ENCODE assay signal across 10 mouse cellular contexts in genomic region chr2:59629829-59630228, GRCm38 (mm10). TPM values are rescaled to one million over a fixed set of nuclear protein-coding genes. Genes with fewer than 3 reads are reported as not detected.
DNase-seq lines count a peak whose midpoint lies in the region; ATAC-seq and TF ChIP-seq lines count a peak whose summit lies in the region.
"Had no signal": no experiment of that assay in that cellular context is flagged by ENCODE, and none has a peak within 500 bp of the region (broad histone marks: within the 10 kb centered on the region; RNA-seq: fewer than 3 reads in every experiment).

No protein-coding gene starts in this region.

- WGBS in limb, embryonic 12.5 days: 70% methylated on average over 4 of the region's 4 CpGs
- WGBS in limb, embryonic 10.5 days: 90% methylated on average over 4 of the region's 4 CpGs
- 90% methylated on average over 4 of the region's 4 CpGs for WGBS in midbrain, embryonic 13.5 days

- no peak overlapping the region for H3K9ac ChIP-seq in limb, embryonic 12.5 days (replicated peaks)
- peak overlapping the region; percentile 36; the same call in 1 of the 2 replicates for H3K9ac ChIP-seq in ES-Bruce4 (ENCODE audit: low read depth, poor library complexity, severe bottlenecking)
- H3K9ac ChIP-seq in midbrain, embryonic 13.5 days (replicated peaks): no peak overlapping the region
- H3K9ac ChIP-seq: lung, embryonic 15.5 days had no signal

- no peak for DNase-seq in limb, embryonic 10.5 days (ENCODE audit: low spot score)
- no peak for DNase-seq in right cerebral cortex, postnatal 10 days (ENCODE audit: low spot score in 2 of 2)
- DNase-seq: cerebellum, postnatal 10 days had no signal

- peaks cover 4% of the 10 kb centered on the region; the same call in 1 of the 2 replicates for H3K9me3 ChIP-seq in limb, embryonic 12.5 days
- H3K9me3 ChIP-seq in limb, embryonic 10.5 days (replicated peaks): no peaks in the 10 kb centered on the region
- H3K9me3 ChIP-seq in ES-Bruce4 (replicated peaks; ENCODE audit: control insufficient read depth, insufficient read depth, low read length, poor library complexity, severe bottlenecking): peaks cover 2% of the 10 kb centered on the region
- H3K9me3 ChIP-seq in midbrain, embryonic 13.5 days: no peaks in the 10 kb centered on the region; the same call in 1 of the 2 replicates
- H3K9me3 ChIP-seq: lung, embryonic 15.5 days had no signal

- 0 out of 2 replicates have a peak overlapping the region, but pooled peaks have one; percentile 8 for H3K27ac ChIP-seq in limb, embryonic 12.5 days
- H3K27ac ChIP-seq in limb, embryonic 10.5 days: no peak overlapping the region
- peak overlapping the region; percentile 89 for H3K27ac ChIP-seq in ES-Bruce4 (ENCODE audit: insufficient read depth, low read length)
- peak overlapping the region; percentile 59; the same call in 1 of the 2 replicates for H3K27ac ChIP-seq in embryonic fibroblast, embryonic 13.5 days (ENCODE audit: insufficient read depth, low read length)
- no peak overlapping the region for H3K27ac ChIP-seq in midbrain, embryonic 13.5 days

- H3K27me3 ChIP-seq in limb, embryonic 12.5 days: no peaks in the 10 kb centered on the region
- no peaks in the 10 kb centered on the region for H3K27me3 ChIP-seq in limb, embryonic 10.5 days (ENCODE audit: low read depth, poor library complexity, severe bottlenecking)
- H3K27me3 ChIP-seq in ES-Bruce4 (ENCODE audit: control insufficient read depth, insufficient read depth, low read length, poor library complexity, severe bottlenecking): no peaks in the 10 kb centered on the region
- H3K27me3 ChIP-seq in myocyte (ENCODE audit: control insufficient read depth, insufficient read depth, insufficient read length): no peaks in the 10 kb centered on the region
- no peaks in the 10 kb centered on the region for H3K27me3 ChIP-seq in midbrain, embryonic 13.5 days
- H3K27me3 ChIP-seq: lung, embryonic 15.5 days had no signal

- TF ChIP-seq POLR2A in ES-Bruce4 (IDR thresholded peaks at IDR 0.05; ENCODE audit: insufficient read depth, low read length) (no peak), myocyte (IDR thresholded peaks at IDR 0.05; ENCODE audit: insufficient read length, low read depth) (no peak)
- no peak for TF ChIP-seq POLR2A in embryonic fibroblast, embryonic 13.5 days (IDR thresholded peaks at IDR 0.05; ENCODE audit: low read depth, low read length)

- H3K36me3 ChIP-seq in limb, embryonic 12.5 days: peaks cover 6% of the 10 kb centered on the region; the same call in 1 of the 2 replicates
- H3K36me3 ChIP-seq in limb, embryonic 10.5 days: peaks cover 21% of the 10 kb centered on the region
- H3K36me3 ChIP-seq in ES-Bruce4 (ENCODE audit: control insufficient read depth, insufficient read depth, low read length, poor library complexity, severe bottlenecking) (no peaks in the 10 kb centered on the region), myocyte (ENCODE audit: control insufficient read depth, insufficient read depth) (no peaks in the 10 kb centered on the region)
- no peaks in the 10 kb centered on the region for H3K36me3 ChIP-seq in midbrain, embryonic 13.5 days
- H3K36me3 ChIP-seq: lung, embryonic 15.5 days had no signal

- H3K4me1 ChIP-seq in limb, embryonic 12.5 days (replicated peaks): peaks cover 68% of the 10 kb centered on the region
- H3K4me1 ChIP-seq in limb, embryonic 10.5 days: peaks cover 55% of the 10 kb centered on the region
- peaks cover 5% of the 10 kb centered on the region for H3K4me1 ChIP-seq in ES-Bruce4 (ENCODE audit: control insufficient read depth, insufficient read depth, low read length)
- peaks cover 47% of the 10 kb centered on the region for H3K4me1 ChIP-seq in embryonic fibroblast, embryonic 13.5 days (ENCODE audit: control insufficient read depth, insufficient read depth, low read length)
- no peaks in the 10 kb centered on the region for H3K4me1 ChIP-seq in midbrain, embryonic 13.5 days (replicated peaks)

- H3ac ChIP-seq in myocyte (ENCODE audit: control insufficient read depth, insufficient read length): no peak overlapping the region

- H3K4me3 ChIP-seq in limb, embryonic 12.5 days (replicated peaks): no peak overlapping the region
- H3K4me3 ChIP-seq in limb, embryonic 10.5 days: no peak overlapping the region
- H3K4me3 ChIP-seq in ES-Bruce4 (ENCODE audit: low read depth, low read length): peak overlapping the region; percentile 43
- H3K4me3 ChIP-seq in embryonic fibroblast, embryonic 13.5 days (ENCODE audit: insufficient read depth, low read length): no peak overlapping the region
- H3K4me3 ChIP-seq in myocyte: no peak overlapping the region
- no peak overlapping the region for H3K4me3 ChIP-seq in midbrain, embryonic 13.5 days (replicated peaks)
- H3K4me3 ChIP-seq: lung, embryonic 15.5 days had no signal

- peak; percentile 60; the same call in 1 of the 2 replicates for TF ChIP-seq EP300 in ES-Bruce4 (IDR thresholded peaks at IDR 0.05; ENCODE audit: insufficient read depth, low read depth, low read length)

- no peak for TF ChIP-seq CTCF in ES-Bruce4 (IDR thresholded peaks at IDR 0.05; ENCODE audit: low read depth, low read length)
- no peak for TF ChIP-seq CTCF in embryonic fibroblast, embryonic 13.5 days (IDR thresholded peaks at IDR 0.05; ENCODE audit: borderline replicate concordance, insufficient read depth, low read length)

- no peak overlapping the region for H3K4me2 ChIP-seq in limb, embryonic 12.5 days
- H3K4me2 ChIP-seq in myocyte (ENCODE audit: low read depth): peak overlapping the region; percentile 65
- no peak overlapping the region for H3K4me2 ChIP-seq in midbrain, embryonic 13.5 days (replicated peaks)
- H3K4me2 ChIP-seq: lung, embryonic 15.5 days had no signal

- peaks cover 98% of the 10 kb centered on the region for H3K79me2 ChIP-seq in myocyte (ENCODE audit: control insufficient read depth, insufficient read depth)

- no peak for ATAC-seq in limb, embryonic 12.5 days (ENCODE audit: insufficient number of reproducible peaks, insufficient read depth, low FRiP score, low TSS enrichment, low read depth)
- ATAC-seq in erythroblast, adult 5-6 weeks (replicated peaks; ENCODE audit: low FRiP score, poor library complexity, severe bottlenecking): no peak
- no peak for ATAC-seq in midbrain, embryonic 13.5 days

TF ChIP-seq in myocyte, 11 proteins besides CTCF, POLR2A, EP300 and RAD21:
- TF ChIP-seq POLR2AphosphoS2 (IDR thresholded peaks at IDR 0.05; ENCODE audit: insufficient read length, low read depth) (no peak), SRF (IDR thresholded peaks at IDR 0.05; ENCODE audit: control insufficient read depth, insufficient read length, low read depth) (no peak), REST (IDR thresholded peaks at IDR 0.05; ENCODE audit: insufficient read depth, insufficient read length) (no peak), MAX (IDR thresholded peaks at IDR 0.05; ENCODE audit: low read depth) (peak; percentile 10), MYOD1 (IDR thresholded peaks at IDR 0.05; ENCODE audit: control insufficient read depth in 1 of 3, insufficient read length in 2 of 3, low read depth in 2 of 3) (peak in 2 of 3 experiments; percentile 73 to 88), CEBPB (IDR thresholded peaks at IDR 0.05; ENCODE audit: insufficient read depth, poor library complexity, severe bottlenecking) (no peak), TCF12 (IDR thresholded peaks at IDR 0.05; ENCODE audit: insufficient read depth, poor library complexity, severe bottlenecking) (peak; percentile 64), MYOG (IDR thresholded peaks at IDR 0.05; ENCODE audit: control insufficient read depth in 1 of 3, insufficient read depth in 1 of 3, insufficient read length in 2 of 3, low read depth in 2 of 3) (peak; percentile 21 to 92 (median 72)), TCF3 (IDR thresholded peaks at IDR 0.05; ENCODE audit: insufficient read length, low read depth) (peak; percentile 45), USF1 (IDR thresholded peaks at IDR 0.05; ENCODE audit: low read depth) (no peak), E2F4 (IDR thresholded peaks at IDR 0.05; ENCODE audit: insufficient read depth) (no peak)

RNA-seq across cellular contexts. Expression of gene Tanc1, which starts 18.0 kb away (rescaled TPM):
- 60.7 and 70.6 TPM in 2 replicates for polyA plus RNA-seq in limb, embryonic 12.5 days (2016; fragmentation: Nextera tagmentation; extraction: Ambion mirVana)
- polyA plus RNA-seq in limb, embryonic 10.5 days (2016; fragmentation: Nextera tagmentation; extraction: Ambion mirVana): 65.4 and 85.4 TPM in 2 replicates
- polyA plus RNA-seq in ES-Bruce4 (2011; ENCODE audit: insufficient read depth, insufficient read length, low read depth, missing spikeins): 55.2 and 62.4 TPM in 2 replicates
- polyA plus RNA-seq in embryonic fibroblast, embryonic 13.5 days (2011; ENCODE audit: insufficient read length, low read depth, missing spikeins): 61.8 and 66.1 TPM in 2 replicates
- polyA plus RNA-seq in myocyte (2012; fragmentation: generic; extraction: Trizol): 24.7 TPM
- total RNA-seq in erythroblast, adult 5-6 weeks (2015; ENCODE audit: low replicate concordance): 0.84 and 3.3 TPM in 2 replicates
- total RNA-seq in erythroblast, adult 5-6 weeks (2017; ENCODE audit: low replicate concordance): 1.1 and 3.4 TPM in 2 replicates
- polyA plus RNA-seq in midbrain, embryonic 13.5 days (2015; fragmentation: Nextera tagmentation; extraction: Ambion mirVana): 5.1 and 5.5 TPM in 2 replicates

Comparison
In these comparisons a context has a peak if more than half of its experiments do, and no peak if none do; other contexts are left out.
1. H3K27ac ChIP-seq: peak in limb, embryonic 12.5 days (single experiment), ES-Bruce4 (single experiment) and embryonic fibroblast, embryonic 13.5 days (single experiment); none in limb, embryonic 10.5 days (single experiment) and midbrain, embryonic 13.5 days (single experiment).